Mouse (Mus musculus) cerebellum, adult 2 months (tissue): ENCODE measurements around the gene Gna13. TPM values are rescaled to one million over a fixed set of nuclear protein-coding genes. Genes with fewer than 3 reads are reported as not detected.

Experiments
- DNase-seq, 2 experiments: peaks; one replicate each; pipeline ENCODE4 v3.0.0; 2021
- H3K27ac ChIP-seq: fragments of 200-500 bp; 2 replicates; pipeline ENCODE4 v1.5.1; 2012; ENCODE audit warnings: low read length, control low read depth, inconsistent platforms; ENCODE audit not compliant: insufficient read depth
- H3K27me3 ChIP-seq: fragments of 200-500 bp; 2 replicates; pipeline ENCODE4 v1.6.1; 2012; ENCODE audit warnings: inconsistent platforms, mild to moderate bottlenecking, low read length, moderate library complexity; ENCODE audit not compliant: control insufficient read depth, insufficient read depth
- H3K4me1 ChIP-seq: fragments of 200-500 bp; 2 replicates; pipeline ENCODE4 v1.6.1; 2011; ENCODE audit warnings: low read length; ENCODE audit not compliant: control insufficient read depth, insufficient read depth
- H3K4me3 ChIP-seq: fragments of 200-500 bp; replicated peaks from 2 replicates; pipeline ENCODE3; 2011; ENCODE audit warnings: mild to moderate bottlenecking, low read depth, low read length, control low read depth; ENCODE audit not compliant: insufficient read depth
- CTCF ChIP-seq: fragments of 200-500 bp; IDR thresholded peaks from 2 replicates; pipeline ENCODE4 v1.5.1; 2011; ENCODE audit warnings: low read depth, mild to moderate bottlenecking, control low read depth, low read length, moderate library complexity, borderline replicate concordance; ENCODE audit not compliant: insufficient read depth
- POLR2A ChIP-seq: fragments of 200-500 bp; IDR thresholded peaks from 2 replicates; pipeline ENCODE4 v1.6.1; 2011; ENCODE audit warnings: low read length, control low read depth, borderline replicate concordance; ENCODE audit not compliant: insufficient read depth
- WGBS: fragments of 180-500 bp; shearing (Covaris S2); methylation state at CpG from one replicate; pipeline ENCODE4 v1.1.7; 2018; 5-methylcytosine and 5-hydroxymethylcytosine counted together
- polyA plus RNA-seq: library from polyadenylated mRNA; depleted of rRNA; stranded (reverse); fragments of >200 nt; gene quantifications from 2 replicates; pipeline ENCODE4 v1.2.3, GENCODE M21; 2012

Gene Gna13
- polyA plus RNA-seq, 1 experiment = 37.5 TPM

- WGBS = 59% methylated on average over 3 of the region's 3 CpGs
- DNase-seq = no peak
- peaks cover 25% of the 10 kb centered on the region for H3K4me1 ChIP-seq
- no peak overlapping the region for H3K4me3 ChIP-seq
- no peaks in the 10 kb centered on the region for H3K27me3 ChIP-seq
- H3K27ac ChIP-seq = no peak overlapping the region
- TF ChIP-seq POLR2A = no peak
- TF ChIP-seq CTCF = no peak
Measured at GRCm38 (mm10) chr11:109369026-109369637, 6.5 kb downstream of the Gna13 start.

- DNase-seq = no peak
- Histone ChIP-seq H3K4me3 (no peak overlapping the region), H3K4me1 (peaks cover 33% of the 10 kb centered on the region), H3K27me3 (no peaks in the 10 kb centered on the region), H3K27ac (no peak overlapping the region)
- no peak for TF ChIP-seq POLR2A
- no peak for TF ChIP-seq CTCF
- 86% methylated on average over 7 of the region's 7 CpGs for WGBS
Measured at GRCm38 (mm10) chr11:109375412-109375811, 12.8 kb downstream of the Gna13 start.

- Histone ChIP-seq H3K27me3 (no peaks in the 10 kb centered on the region), H3K4me1 (peaks cover 25% of the 10 kb centered on the region), H3K4me3 (no peak overlapping the region), H3K27ac (peak overlapping the region; percentile 74)
- peak; percentile 52 to 81 for DNase-seq
- no peak for TF ChIP-seq POLR2A
- no peak for TF ChIP-seq CTCF
- WGBS = 7% methylated on average over 7 of the region's 7 CpGs
Measured at GRCm38 (mm10) chr11:109376484-109377143, 14.0 kb downstream of the Gna13 start.

- no peak for TF ChIP-seq CTCF
- no peak for TF ChIP-seq POLR2A
- Histone ChIP-seq H3K4me3 (peak overlapping the region; percentile 19), H3K27ac (peak overlapping the region; percentile 85), H3K4me1 (peaks cover 25% of the 10 kb centered on the region), H3K27me3 (no peaks in the 10 kb centered on the region)
- WGBS = 20% methylated on average over 10 of the region's 10 CpGs
- DNase-seq = no peak
Measured at GRCm38 (mm10) chr11:109377477-109377876, 14.8 kb downstream of the Gna13 start.

- no peaks in the 10 kb centered on the region for H3K27me3 ChIP-seq
- DNase-seq = no peak
- no peak overlapping the region for H3K27ac ChIP-seq
- no peak overlapping the region for H3K4me3 ChIP-seq
- TF ChIP-seq POLR2A (no peak), CTCF (no peak)
- 32% methylated on average over 7 of the region's 7 CpGs for WGBS
- peaks cover 25% of the 10 kb centered on the region for H3K4me1 ChIP-seq
Measured at GRCm38 (mm10) chr11:109378051-109378450, 15.4 kb downstream of the Gna13 start.

GRCm38 (mm10) chr11:109380662-109381061 lies 18.0 kb downstream of the Gna13 start:
- Histone ChIP-seq H3K4me1 (peaks cover 22% of the 10 kb centered on the region), H3K27me3 (no peaks in the 10 kb centered on the region), H3K4me3 (no peak overlapping the region), H3K27ac (no peak overlapping the region)
- 45% methylated on average over 5 of the region's 5 CpGs for WGBS
- DNase-seq = no peak
- TF ChIP-seq POLR2A (no peak), CTCF (no peak)

- TF ChIP-seq POLR2A (no peak), CTCF (no peak)
- H3K27ac ChIP-seq = no peak overlapping the region
- DNase-seq = no peak
- 97% methylated on average over 8 of the region's 8 CpGs for WGBS
- H3K4me1 ChIP-seq = peaks cover under 1% of the 10 kb centered on the region; the same call in 1 of the 2 replicates
- H3K4me3 ChIP-seq = no peak overlapping the region
- no peaks in the 10 kb centered on the region for H3K27me3 ChIP-seq
Measured at GRCm38 (mm10) chr11:109385296-109385695, 22.7 kb downstream of the Gna13 start.

GRCm38 (mm10) chr11:109389046-109389445 lies 26.4 kb downstream of the Gna13 start:
- TF ChIP-seq POLR2A (no peak), CTCF (no peak)
- 32% methylated on average over 5 of the region's 5 CpGs for WGBS
- Histone ChIP-seq H3K27ac (no peak overlapping the region), H3K4me1 (peaks cover 8% of the 10 kb centered on the region), H3K27me3 (no peaks in the 10 kb centered on the region), H3K4me3 (no peak overlapping the region)
- DNase-seq = no peak
